Mouse (Mus musculus) lung, postnatal 4 days (tissue): ENCODE data around the gene Ksr2.
"Not testable (repeated sequence)": the region's sequence is repeated elsewhere in the genome, so short reads cannot be mapped to it uniquely, and the experiment has no call there.

Experiments used
- DNase-seq, 2 experiments: peaks; one replicate each; pipeline ENCODE4 v3.0.0; 2021

Ksr2 gene

DNA sequence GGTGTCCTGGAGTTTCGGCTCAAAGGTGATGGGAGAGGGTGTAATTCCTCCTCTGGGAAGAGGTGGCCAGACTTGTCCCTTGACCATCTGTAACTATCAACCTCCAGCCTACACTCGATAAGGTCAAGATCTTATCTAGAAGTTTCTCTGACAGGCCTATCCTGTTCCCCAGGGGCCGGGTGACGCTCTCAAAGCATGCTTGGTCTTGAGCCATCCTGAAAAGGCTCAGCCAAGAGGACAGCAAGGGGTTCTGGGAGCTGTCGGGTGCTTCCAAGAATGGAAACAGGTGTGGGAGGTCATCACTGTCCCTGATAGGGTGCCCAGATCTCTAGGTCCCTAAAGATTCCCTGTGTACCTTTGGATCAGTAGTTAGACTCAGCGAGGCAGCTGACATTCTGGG is 4.4 kb upstream of the Ksr2 start:
- DNase-seq, result no peak

DNA sequence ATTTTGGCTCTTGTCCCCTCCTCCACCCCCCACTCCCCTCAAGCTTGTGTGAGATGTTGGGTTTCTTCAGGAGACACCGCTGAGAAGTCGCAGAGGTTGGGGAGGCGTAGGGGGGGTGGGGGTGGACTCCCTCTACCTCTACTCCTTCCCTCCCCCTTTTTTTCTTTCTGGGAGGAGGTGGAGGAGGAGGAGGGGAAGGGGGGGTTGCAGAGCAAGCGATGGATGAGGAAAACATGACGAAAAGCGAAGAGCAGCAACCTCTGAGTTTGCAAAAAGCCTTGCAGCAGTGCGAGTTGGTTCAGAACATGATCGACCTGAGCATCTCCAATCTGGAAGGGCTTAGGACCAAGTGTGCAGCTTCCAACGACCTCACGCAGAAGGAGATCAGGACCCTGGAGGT is 811 bp downstream of the Ksr2 start:
- DNase-seq, result no peak

DNA sequence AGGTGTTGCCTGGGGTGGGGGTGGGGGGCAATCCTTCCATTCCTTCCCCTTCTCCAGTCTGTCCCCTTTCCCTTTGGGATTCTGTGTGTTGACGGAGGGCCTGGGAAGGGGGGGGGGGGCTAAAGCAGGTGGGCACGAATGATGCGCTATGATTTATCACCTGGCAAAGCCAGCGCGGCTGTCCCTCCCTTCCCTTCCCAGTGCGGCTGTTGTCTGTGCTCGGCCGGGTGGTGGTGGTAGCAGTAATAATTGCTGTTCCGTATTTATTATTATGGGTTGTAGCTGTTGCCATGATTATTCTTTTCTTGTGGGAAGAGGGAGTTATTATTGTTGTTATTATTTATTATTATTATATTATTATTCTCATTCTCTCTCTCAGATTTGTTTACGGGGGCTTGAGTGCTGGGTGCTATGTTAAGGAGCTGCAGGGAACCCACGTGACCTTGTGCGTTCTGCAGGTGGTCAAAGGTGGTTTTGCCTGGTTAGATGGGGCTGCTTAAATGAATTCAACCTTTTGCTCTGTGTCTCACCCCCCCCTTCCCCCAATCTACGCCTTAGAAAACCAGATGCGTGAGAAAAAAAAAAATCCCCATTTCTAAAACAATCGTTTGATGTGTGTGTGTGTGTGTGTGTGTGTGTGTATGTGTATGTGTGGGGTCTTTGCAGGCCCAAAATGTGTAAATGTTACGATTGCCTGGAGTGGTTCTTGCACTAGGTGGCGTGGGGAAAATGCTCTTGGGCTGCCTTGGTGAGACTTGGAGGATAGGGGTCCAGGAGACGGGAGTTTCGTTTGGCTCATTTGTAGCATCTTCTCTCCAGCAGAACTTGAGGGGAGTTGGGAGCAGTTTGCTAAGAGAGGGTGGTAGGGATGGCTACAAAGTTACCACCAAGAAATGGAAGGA is 1.5 kb downstream of the Ksr2 start:
- DNase-seq, result no peak

GRCm38 (mm10) chr5:117417442-117417841 is 3.6 kb downstream of the Ksr2 start:
- DNase-seq, result no peak

GRCm38 (mm10) chr5:117433501-117433900 is 19.7 kb downstream of the Ksr2 start:
- not testable (repeated sequence) for DNase-seq

DNA sequence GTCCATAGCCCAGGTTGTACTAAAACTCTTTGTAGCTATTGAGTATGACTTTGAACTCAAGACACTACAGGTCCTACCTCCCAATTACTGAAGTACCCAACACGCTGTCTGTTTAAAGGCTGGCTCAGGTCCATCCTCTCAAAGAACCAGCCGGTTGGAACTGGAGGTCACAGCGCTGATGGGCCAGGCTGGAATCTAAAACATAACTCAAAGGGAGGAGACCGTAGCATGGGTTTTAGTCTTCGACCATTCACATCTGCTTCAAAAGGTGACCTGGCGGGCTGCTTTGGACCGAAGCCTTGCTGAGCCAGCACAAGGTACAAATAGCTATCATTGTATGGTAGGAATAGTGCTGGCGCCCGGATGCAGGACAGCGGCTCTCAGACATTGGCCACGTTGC is 26.5 kb downstream of the Ksr2 start:
- DNase-seq, result no peak

- DNase-seq, result no peak
Measured at GRCm38 (mm10) chr5:117441242-117441842, 27.5 kb downstream of the Ksr2 start.

DNA sequence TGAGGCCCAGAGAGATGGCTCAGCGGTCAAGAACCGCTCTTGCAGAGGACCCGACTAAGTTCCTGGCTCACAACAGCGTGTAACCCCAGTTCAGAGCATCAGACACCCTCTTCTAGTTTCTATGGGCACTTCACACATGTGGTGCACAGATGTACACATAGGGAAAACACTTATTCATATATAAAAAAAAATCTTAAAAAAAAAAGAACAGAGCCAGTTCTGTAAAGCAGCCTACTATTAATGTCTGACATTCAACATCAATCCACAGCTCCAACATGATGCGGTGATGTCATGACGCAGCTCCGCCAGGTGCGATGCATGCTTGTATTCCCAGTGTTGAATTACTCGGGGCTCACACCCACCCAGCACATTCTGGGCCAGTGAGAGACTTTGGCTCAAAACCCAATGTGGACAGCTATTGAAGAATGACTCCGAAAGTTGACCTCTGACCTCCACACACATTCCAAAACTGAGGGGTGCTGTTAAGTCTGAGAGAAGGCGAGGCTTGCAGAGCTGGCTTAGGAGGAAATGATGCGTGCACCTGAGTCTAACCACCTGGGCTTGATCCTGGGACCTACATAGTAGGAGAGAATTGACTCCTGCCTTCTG is 28.5 kb downstream of the Ksr2 start:
- DNase-seq, result no peak

- DNase-seq, result no peak
Measured at GRCm38 (mm10) chr5:117443141-117443540, 29.3 kb downstream of the Ksr2 start.

- DNase-seq, result no peak
Measured at GRCm38 (mm10) chr5:117443902-117444301, 30.1 kb downstream of the Ksr2 start.

DNA sequence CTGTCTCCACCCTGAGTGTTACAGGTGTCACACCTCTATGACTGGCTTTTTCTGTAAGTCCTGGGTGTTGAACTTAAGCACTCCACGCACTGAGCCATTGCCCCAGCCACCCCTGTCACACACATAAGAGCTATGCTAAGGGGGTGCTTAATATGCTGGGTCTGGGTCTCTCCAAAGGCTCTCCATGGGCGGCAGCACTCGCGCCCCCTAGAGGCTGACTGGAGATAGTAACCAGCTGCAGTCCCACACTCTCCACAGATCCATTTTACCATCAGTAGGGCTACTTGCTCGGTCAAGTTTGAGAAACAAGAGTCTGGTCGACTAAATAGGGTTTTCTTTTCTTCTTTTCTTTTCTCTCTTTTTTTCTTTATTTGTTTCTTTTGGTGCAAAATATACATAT is 33.9 kb downstream of the Ksr2 start:
- DNase-seq, result no peak

- no peak for DNase-seq
Measured at GRCm38 (mm10) chr5:117452013-117452412, 38.2 kb downstream of the Ksr2 start.

DNA sequence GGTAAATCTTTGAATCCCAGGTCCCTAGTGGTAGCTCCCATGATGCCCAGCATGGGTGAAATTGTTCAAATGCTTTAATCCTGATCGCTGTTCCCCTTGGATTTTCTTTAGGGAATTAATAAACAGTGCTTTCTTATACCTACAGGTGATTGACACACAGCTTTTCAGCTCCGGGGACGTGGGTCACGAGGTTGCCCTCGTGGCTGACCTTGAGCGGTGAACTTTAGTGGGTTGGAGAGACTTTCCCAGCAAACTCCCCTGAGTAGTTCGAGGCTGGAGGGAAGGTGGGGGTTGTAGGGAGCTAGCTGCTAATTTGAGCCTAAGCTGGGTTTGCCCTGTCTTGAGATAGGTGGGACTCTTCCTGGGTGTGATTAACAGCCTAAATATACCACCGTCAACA is 41.7 kb downstream of the Ksr2 start:
- no peak for DNase-seq

DNA sequence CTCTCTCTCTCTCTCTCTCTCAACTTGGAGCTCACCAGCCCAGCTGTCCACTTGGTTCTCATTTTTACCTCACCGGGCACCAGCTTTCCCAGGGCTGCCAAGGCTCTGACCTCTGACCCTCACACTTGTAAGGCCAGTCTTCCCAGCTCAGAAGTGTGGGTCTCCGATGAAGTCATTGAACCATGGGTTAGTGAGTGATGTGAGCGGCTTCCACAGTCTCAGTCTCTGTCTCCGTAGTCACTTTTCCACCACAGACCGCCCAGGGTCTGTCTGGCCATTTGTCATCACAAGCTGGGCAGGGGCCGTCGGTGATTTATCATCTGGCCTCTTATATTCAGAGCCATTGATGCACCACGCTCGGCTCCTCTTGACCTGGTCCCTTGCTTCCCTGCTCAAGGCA is 43.3 kb downstream of the Ksr2 start:
- no peak for DNase-seq

DNA sequence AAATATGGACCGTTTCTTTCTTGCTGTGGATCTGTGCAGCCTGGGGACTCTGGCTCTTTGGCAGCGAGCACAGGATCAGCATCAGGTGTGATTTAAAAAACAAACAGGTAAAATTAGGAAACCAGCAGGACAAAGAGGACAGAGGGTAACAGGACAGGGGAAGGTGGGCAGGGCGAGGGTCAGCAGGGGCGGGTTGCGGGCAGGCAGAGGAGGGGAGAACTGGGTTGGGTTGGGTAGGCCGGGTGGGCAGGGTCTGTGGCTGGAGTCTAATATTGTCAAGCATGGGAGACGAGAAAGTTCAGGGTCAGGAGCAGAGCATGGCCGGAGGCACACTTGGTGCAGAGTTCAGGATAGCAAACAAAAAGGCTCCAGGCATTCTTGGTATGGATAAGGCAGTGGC is 43.8 kb downstream of the Ksr2 start:
- DNase-seq, result no peak

DNA sequence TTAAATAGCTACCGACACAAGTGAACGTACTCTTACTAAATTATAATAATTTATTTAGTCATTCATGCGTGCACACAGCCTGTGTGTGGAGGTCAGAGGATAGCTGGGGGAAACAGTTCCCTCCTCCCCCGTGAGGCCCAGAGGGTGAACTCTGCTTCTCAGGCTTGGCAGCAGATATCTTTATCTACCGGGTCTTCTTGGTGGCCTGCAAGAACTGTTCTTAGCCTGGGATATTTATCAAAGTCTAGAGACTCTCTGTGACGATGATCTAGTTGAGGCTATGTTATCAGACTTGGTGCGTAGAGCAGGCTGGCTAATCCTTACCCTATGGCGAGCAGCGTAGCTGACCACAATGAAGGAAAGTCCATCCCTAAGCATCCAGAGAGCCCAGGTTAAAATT is 45.1 kb downstream of the Ksr2 start:
- no peak for DNase-seq

- DNase-seq, result no peak
Measured at GRCm38 (mm10) chr5:117460261-117460660, 46.5 kb downstream of the Ksr2 start.

DNA sequence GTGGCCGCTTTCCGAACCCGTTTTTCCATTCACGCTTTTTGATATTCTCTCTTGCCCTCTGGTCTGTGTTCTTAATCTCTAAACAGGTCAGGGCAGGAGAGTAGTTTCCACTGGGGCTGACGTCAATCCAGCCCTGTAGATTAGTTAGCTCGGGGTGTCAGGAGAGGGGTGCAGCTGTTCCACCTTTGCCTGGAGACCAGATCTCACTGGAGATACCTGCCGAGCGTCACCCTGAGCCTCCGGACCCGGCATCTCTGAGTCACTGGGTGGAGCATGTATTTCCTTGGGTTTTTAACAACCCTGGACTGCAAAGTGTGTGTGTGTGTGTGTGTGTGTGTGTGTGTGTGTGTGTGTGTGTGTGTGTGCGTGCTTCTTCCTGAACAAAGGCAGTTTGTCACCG is 53.3 kb downstream of the Ksr2 start:
- no peak for DNase-seq

- DNase-seq, result no peak
Measured at GRCm38 (mm10) chr5:117468961-117469360, 55.2 kb downstream of the Ksr2 start.

- no peak for DNase-seq
Measured at GRCm38 (mm10) chr5:117469572-117469971, 55.8 kb downstream of the Ksr2 start.

- no peak for DNase-seq
Measured at GRCm38 (mm10) chr5:117481162-117481561, 67.4 kb downstream of the Ksr2 start.

DNA sequence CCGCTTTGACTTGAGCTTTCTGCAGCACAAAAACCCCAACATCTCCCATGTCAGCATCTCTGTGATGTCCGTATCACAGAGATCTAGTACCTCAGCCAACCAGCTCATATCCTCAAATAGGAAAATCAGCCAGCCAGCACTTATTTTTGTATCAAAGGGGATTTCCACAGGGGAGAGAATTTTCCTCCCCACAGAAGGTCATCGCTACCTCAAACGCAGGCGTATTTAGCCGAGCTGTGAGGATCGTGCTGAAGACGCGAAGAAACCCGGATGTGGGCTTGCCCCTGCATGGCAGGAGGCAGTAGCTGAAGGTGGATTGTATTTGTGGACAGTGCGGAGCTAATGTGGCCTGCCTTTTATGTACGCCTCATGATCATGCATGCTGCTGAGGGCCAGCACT is 67.8 kb downstream of the Ksr2 start:
- DNase-seq, result no peak

GRCm38 (mm10) chr5:117482013-117482412 is 68.2 kb downstream of the Ksr2 start:
- no peak for DNase-seq

GRCm38 (mm10) chr5:117485411-117485810 is 71.6 kb downstream of the Ksr2 start:
- DNase-seq, result no peak
